Mouse (Mus musculus): ENCODE results near the gene Fyb.

Fyb gene

GRCm38 (mm10) chr15:6658081-6658480 lies 135.4 kb downstream of the Fyb start:
- no peak for DNase-seq (ENCODE audit: low read depth, low spot score)

- peak; percentile 53 for DNase-seq (ENCODE audit: low read depth, low spot score)
Observed at GRCm38 (mm10) chr15:6661951-6662350, 139.3 kb downstream of the Fyb start.

DNA sequence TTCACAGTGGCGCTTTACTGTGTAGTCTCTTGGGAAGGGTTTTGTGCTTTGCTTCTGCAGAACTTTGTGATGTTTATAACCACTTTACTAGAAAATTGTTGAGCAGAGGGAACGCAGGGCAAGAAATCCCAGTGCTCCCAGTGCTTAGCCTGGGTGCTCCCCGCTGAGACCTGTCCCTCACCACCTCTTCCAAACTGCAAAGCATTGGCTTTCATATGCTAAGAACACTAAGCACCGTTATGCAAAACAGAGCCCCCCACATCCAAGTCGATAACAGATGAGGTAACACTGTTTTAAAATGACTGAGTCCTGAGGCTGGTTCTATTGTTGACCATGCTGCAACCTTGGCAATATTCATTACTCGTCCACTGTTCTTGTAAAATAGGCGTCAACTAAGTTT lies 141.3 kb downstream of the Fyb start:
- peak; percentile 12 for DNase-seq (ENCODE audit: low read depth, low spot score)

DNA sequence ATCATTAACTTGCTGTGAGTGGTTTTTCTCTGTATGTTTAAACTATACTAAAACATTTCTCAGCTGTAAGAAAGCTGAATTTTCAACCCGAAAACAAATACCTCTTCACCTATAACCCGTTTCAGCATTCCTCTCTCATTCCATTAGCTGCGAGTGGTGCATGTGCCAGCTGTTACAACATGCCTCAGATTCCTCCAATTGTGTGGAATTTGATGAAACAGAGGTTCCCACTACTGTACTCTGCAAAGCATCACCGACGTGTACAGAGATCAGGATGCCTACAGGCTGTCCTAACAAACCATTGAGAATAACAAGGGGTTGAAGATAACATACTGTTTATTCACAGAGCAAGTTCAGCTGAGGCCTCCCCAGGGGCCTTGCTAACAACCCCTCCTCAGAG lies 143.4 kb downstream of the Fyb start:
- no peak for DNase-seq (ENCODE audit: low read depth, low spot score)

DNA sequence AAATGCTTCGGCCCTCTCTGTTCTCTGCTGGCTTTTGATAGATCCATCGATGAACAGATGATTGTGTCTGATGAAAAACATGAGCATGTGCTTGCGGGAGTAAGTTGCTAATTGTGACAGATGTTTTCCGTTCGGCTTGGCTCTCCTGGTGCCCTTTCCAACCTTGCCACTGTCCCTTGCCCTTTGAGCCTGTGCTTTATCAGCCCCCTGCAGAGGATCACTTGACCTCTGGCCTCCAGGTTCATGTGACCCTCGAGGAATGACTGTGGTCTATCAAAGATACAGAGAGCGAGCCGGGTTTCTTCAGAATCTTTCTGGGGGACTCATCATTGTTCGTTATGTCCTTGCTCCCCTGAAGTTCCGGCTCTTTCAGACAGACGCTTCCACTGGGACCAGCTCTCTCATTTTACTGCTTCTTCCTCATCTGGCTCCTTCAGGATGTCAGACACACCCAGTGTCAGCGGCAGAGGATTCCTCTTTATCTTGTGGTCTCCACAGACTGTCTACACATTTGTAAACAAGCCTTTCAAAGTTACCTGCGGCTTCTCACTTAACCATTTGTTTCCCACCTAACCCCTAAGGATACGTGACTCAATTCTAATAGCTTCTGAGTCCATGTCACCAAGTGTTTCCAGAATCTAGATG lies 146.3 kb downstream of the Fyb start:
- peak; percentile 26 for DNase-seq (ENCODE audit: low read depth, low spot score)

DNA sequence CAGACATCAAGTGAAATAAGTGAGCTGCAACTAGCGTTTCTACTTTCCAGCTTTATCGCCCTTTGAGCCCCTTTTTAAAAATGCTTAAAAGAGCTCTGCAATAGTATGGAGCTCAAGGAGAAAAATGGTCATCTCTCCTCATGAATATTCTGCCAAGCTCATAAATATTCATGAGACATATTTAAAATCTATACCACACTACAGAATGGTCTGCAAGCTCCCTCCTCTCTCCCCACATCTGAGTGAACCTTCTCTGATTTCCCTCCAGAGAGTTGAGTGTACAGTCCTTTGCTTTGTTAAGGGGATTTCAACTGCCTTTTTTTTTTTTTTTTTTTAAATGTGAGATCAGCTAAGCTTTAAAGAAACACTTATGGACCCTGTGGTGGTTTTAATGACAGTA lies 155.8 kb downstream of the Fyb start:
- no peak for DNase-seq (ENCODE audit: low read depth, low spot score)

DNA sequence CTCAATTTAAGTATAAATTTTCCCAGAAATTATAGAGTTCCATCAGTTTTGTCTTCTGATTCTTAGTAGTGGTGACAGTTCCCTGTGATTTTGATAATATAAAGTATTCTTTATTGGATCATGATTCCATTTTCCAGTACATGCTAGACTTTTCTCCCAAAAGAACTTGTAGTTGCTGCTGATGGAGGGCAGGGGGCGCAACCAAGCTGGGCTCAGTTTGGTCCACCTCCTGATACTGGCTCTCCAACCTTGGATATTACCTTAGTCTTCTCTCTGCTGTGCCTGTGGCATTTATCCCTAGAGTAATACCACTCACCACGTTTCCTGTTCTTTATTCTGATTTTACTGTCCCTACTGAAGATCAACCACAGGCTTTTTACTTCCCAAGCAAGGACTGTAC lies 179.5 kb downstream of the Fyb start:
- peak; percentile 37 for DNase-seq (ENCODE audit: low read depth, low spot score)

DNA sequence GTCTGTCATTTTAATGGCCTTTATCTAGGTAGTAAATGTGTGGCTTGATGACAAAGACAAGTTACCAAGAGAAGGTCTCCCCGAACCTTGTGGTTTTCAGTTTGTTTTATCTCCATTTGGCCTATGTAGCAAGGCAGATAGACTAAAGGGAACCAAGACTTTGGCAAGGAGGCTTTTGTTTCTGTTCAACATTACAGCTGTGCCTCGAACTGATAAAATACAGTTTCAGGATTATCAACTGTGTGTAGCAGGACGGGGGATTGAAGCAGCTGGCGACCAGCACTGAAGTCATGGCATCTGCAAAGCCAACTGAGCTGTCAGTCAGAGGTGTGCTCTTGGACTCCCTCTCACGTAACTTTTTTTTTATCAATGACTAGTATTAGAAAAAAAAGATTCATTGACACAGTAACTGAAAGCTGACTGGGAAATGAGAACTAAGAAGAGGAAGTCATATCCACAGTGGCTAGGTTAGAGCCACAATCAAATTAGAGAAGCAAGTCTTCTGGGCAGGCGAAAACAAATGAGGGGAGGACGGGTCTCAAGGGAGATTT lies 182.8 kb downstream of the Fyb start:
- no peak for DNase-seq (ENCODE audit: low read depth, low spot score)

DNA sequence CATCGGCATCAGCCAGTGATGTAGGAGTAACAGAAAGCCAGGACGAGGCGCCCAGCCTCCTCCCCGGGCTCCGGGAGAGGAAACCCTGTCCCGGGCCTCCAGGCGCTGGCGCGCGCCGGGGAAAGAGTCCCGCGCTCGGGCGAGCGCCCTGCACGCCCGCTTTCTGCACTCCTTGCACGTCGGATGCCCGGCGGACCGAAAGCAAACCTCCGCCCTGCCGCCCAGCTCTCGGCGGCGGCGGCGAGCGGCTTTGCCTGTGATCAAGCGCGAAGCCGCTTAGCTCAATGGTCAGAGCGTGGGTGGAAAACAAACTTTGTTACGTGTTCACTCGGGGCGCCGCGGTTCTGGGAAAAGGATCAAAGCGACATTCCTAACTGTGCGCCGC lies 184.9 kb downstream of the Fyb start:
- DNase-seq (ENCODE audit: low read depth, low spot score), result peak; percentile 89

GRCm38 (mm10) chr15:6707936-6708525 lies 185.4 kb downstream of the Fyb start, which contains the start of gene Rictor:
TSS of gene Rictor (plus strand) at chr15:6708379.
- DNase-seq (ENCODE audit: low read depth, low spot score), result peak; percentile 89

DNA sequence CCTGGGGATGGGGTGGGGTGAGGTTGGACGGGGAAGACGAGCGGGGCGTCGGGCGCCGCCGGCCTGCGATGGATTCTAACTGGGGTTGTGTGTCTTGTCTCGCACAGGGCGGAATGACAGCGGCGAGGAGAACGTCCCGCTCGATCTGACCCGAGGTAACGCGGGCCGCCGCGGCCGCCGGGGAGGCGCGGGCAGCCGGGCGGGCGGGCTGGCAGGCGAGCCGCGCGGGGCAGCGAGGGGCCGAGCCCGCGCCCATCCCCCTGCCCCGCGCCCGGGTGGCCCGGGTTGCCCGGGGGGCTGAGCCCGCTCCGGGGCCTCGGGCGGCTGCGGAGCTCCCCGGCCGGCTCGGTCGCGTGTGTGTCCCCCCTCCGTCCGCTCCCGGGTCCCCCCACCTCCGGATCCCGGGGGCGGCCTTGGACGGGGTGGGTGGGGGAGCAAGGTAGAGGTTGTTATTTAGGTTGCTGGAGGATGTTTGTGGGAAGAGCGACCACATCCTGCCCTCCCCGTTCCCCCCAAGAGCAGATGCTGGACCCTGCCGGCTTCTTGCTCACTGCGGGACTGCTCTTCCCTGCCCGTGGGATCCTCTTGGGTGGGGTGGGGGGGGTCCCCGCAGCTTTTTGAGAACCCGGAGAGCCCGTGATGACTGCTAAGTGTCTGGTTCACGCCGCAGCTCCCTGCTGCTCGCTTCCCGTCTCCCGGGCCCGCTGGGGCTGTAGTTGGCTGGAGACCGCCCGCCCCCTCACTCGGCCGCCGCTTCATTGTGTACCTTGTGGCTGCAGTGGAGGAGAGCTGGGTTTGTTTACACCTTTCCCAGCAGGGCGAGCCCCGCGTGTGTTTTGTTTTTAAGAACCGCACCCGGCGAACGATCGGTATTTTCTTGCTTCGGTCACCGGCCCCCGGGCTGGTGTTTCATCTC lies 186.1 kb downstream of the Fyb start:
- DNase-seq (ENCODE audit: low read depth, low spot score), result peak; percentile 68

- DNase-seq (ENCODE audit: low read depth, low spot score), result no peak
Observed at GRCm38 (mm10) chr15:6709618-6710017, 187.0 kb downstream of the Fyb start.

DNA sequence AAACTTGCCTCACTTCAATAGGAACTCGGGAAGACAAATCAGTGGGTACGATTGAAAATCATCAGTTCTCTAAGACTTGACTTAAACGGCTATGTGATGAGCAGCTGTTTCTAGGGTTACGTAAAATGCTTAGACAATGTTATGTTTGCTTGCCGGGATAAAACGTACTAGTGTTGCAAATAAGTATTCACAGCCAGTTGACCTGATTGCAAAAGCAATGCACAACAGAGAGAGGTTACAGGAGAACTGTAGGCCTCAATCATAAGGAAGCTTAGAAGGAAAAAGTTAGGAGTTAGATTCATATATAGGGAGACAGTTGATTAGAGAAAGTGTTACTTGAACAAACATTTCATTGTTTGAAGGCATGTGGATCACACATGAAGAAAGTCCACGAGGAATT lies 187.7 kb downstream of the Fyb start:
- no peak for DNase-seq (ENCODE audit: low read depth, low spot score)

- no peak for DNase-seq (ENCODE audit: low read depth, low spot score)
Observed at GRCm38 (mm10) chr15:6711226-6711625, 188.6 kb downstream of the Fyb start.

Measured in ZHBTc4 (cell line).